Mouse (Mus musculus): ENCODE measurements at regions not wholly inside any gene's neighbourhood (a gene's known extent, or its start where the extent isn't known, plus 50 kb on each side); places are given as distances from the start of the nearest gene placed in this dataset.
"Not testable (repeated sequence)": the region's sequence is repeated elsewhere in the genome, so short reads cannot be mapped to it uniquely, and the experiment has no call there.

GRCm38 (mm10) chr2:168424277-168425099 lies 143.0 kb upstream of the Kcng1 start:
- no peak overlapping the region for H3K4me2 ChIP-seq
- WGBS, result 81% methylated on average over 20 of the region's 20 CpGs
- H3K36me3 ChIP-seq, result no peaks in the 10 kb centered on the region
- H3K4me1 ChIP-seq (replicated peaks), result no peaks in the 10 kb centered on the region
- no peak for ATAC-seq (ENCODE audit: insufficient number of reproducible peaks, low FRiP score)
- no peak overlapping the region for H3K9ac ChIP-seq
- H3K4me3 ChIP-seq, result no peak overlapping the region
- peaks cover 66% of the 10 kb centered on the region for H3K27me3 ChIP-seq (replicated peaks)
- peaks cover 24% of the 10 kb centered on the region for H3K9me3 ChIP-seq (replicated peaks)
- no peak overlapping the region for H3K27ac ChIP-seq (ENCODE audit: poor library complexity, severe bottlenecking)

GRCm38 (mm10) chr2:168423551-168423950 lies 142.0 kb upstream of the Kcng1 start:
- H3K27me3 ChIP-seq (replicated peaks), result peaks cover 66% of the 10 kb centered on the region
- no peak for ATAC-seq (ENCODE audit: insufficient number of reproducible peaks, low FRiP score)
- no peak overlapping the region for H3K27ac ChIP-seq (ENCODE audit: poor library complexity, severe bottlenecking)
- 57% methylated on average over 6 of the region's 6 CpGs for WGBS
- no peak overlapping the region for H3K4me2 ChIP-seq
- peaks cover 19% of the 10 kb centered on the region for H3K9me3 ChIP-seq (replicated peaks)
- no peak overlapping the region for H3K9ac ChIP-seq
- H3K36me3 ChIP-seq, result no peaks in the 10 kb centered on the region
- H3K4me1 ChIP-seq (replicated peaks), result no peaks in the 10 kb centered on the region
- H3K4me3 ChIP-seq, result no peak overlapping the region

- Histone ChIP-seq H3K9ac (no peak overlapping the region), H3K36me3 (no peaks in the 10 kb centered on the region), H3K4me3 (no peak overlapping the region), H3K27ac (ENCODE audit: poor library complexity, severe bottlenecking) (no peak overlapping the region), H3K9me3 (replicated peaks) (peaks cover 6% of the 10 kb centered on the region), H3K4me1 (replicated peaks) (no peaks in the 10 kb centered on the region), H3K4me2 (no peak overlapping the region), H3K27me3 (replicated peaks) (peaks cover 61% of the 10 kb centered on the region)
- no peak for ATAC-seq (ENCODE audit: insufficient number of reproducible peaks, low FRiP score)
- WGBS, result 20% methylated on average over 17 of the region's 17 CpGs
Measured at GRCm38 (mm10) chr2:168415140-168415539, 133.6 kb upstream of the Kcng1 start.

- no peak for ATAC-seq (ENCODE audit: insufficient number of reproducible peaks, low FRiP score)
- 72% methylated on average over 18 of the region's 18 CpGs for WGBS
- H3K9ac ChIP-seq, result no peak overlapping the region
- H3K27ac ChIP-seq (ENCODE audit: poor library complexity, severe bottlenecking), result no peak overlapping the region
- H3K27me3 ChIP-seq (replicated peaks), result peaks cover 65% of the 10 kb centered on the region
- no peaks in the 10 kb centered on the region; the same call in 1 of the 2 replicates for H3K9me3 ChIP-seq (replicated peaks)
- H3K4me3 ChIP-seq, result no peak overlapping the region
- no peaks in the 10 kb centered on the region for H3K4me1 ChIP-seq (replicated peaks)
- no peaks in the 10 kb centered on the region for H3K36me3 ChIP-seq
- H3K4me2 ChIP-seq, result no peak overlapping the region
Measured at GRCm38 (mm10) chr2:168414110-168414872, 132.8 kb upstream of the Kcng1 start.

- Histone ChIP-seq H3K4me1 (replicated peaks) (no peaks in the 10 kb centered on the region), H3K27me3 (replicated peaks) (peaks cover 64% of the 10 kb centered on the region), H3K9me3 (replicated peaks) (0 out of 2 replicates have a peak, but pooled peaks cover 4% of the 10 kb centered on the region), H3K9ac (no peak overlapping the region), H3K36me3 (no peaks in the 10 kb centered on the region), H3K27ac (ENCODE audit: poor library complexity, severe bottlenecking) (no peak overlapping the region), H3K4me3 (no peak overlapping the region), H3K4me2 (no peak overlapping the region)
- WGBS, result 44% methylated on average over 6 of the region's 6 CpGs
- no peak for ATAC-seq (ENCODE audit: insufficient number of reproducible peaks, low FRiP score)
Measured at GRCm38 (mm10) chr2:168412853-168413252, 131.3 kb upstream of the Kcng1 start.

- no peak overlapping the region for H3K4me3 ChIP-seq
- 0 out of 2 replicates have a peak, but pooled peaks cover 2% of the 10 kb centered on the region for H3K9me3 ChIP-seq (replicated peaks)
- no peak overlapping the region for H3K27ac ChIP-seq (ENCODE audit: poor library complexity, severe bottlenecking)
- H3K27me3 ChIP-seq (replicated peaks), result peaks cover 26% of the 10 kb centered on the region
- H3K4me2 ChIP-seq, result no peak overlapping the region
- no peaks in the 10 kb centered on the region for H3K4me1 ChIP-seq (replicated peaks)
- WGBS, result 66% methylated on average over 16 of the region's 16 CpGs
- H3K36me3 ChIP-seq, result no peaks in the 10 kb centered on the region
- no peak for ATAC-seq (ENCODE audit: insufficient number of reproducible peaks, low FRiP score)
- no peak overlapping the region for H3K9ac ChIP-seq
Measured at GRCm38 (mm10) chr2:168402782-168403513, 121.4 kb upstream of the Kcng1 start.

- Histone ChIP-seq H3K27me3 (replicated peaks) (peaks cover 24% of the 10 kb centered on the region), H3K4me3 (no peak overlapping the region), H3K27ac (ENCODE audit: poor library complexity, severe bottlenecking) (no peak overlapping the region), H3K4me1 (replicated peaks) (no peaks in the 10 kb centered on the region), H3K9me3 (replicated peaks) (0 out of 2 replicates have a peak, but pooled peaks cover 2% of the 10 kb centered on the region), H3K36me3 (no peaks in the 10 kb centered on the region), H3K9ac (no peak overlapping the region), H3K4me2 (no peak overlapping the region)
- WGBS, result 82% methylated on average over 14 of the region's 14 CpGs
- no peak for ATAC-seq (ENCODE audit: insufficient number of reproducible peaks, low FRiP score)
Measured at GRCm38 (mm10) chr2:168399088-168399709, 117.7 kb upstream of the Kcng1 start.

GRCm38 (mm10) chr2:168396316-168396715 lies 114.8 kb upstream of the Kcng1 start:
- Histone ChIP-seq H3K36me3 (no peaks in the 10 kb centered on the region), H3K4me1 (replicated peaks) (no peaks in the 10 kb centered on the region), H3K27ac (ENCODE audit: poor library complexity, severe bottlenecking) (no peak overlapping the region), H3K9ac (no peak overlapping the region), H3K27me3 (replicated peaks) (peaks cover 26% of the 10 kb centered on the region), H3K4me2 (no peak overlapping the region), H3K9me3 (replicated peaks) (peaks cover 2% of the 10 kb centered on the region; the same call in 1 of the 2 replicates), H3K4me3 (no peak overlapping the region)
- no peak for ATAC-seq (ENCODE audit: insufficient number of reproducible peaks, low FRiP score)
- 55% methylated on average over 3 of the region's 3 CpGs for WGBS

GRCm38 (mm10) chr2:168393341-168393740 lies 111.8 kb upstream of the Kcng1 start:
- peaks cover 20% of the 10 kb centered on the region for H3K27me3 ChIP-seq (replicated peaks)
- H3K9me3 ChIP-seq (replicated peaks), result peaks cover 3% of the 10 kb centered on the region
- no peak overlapping the region for H3K9ac ChIP-seq
- H3K4me3 ChIP-seq, result no peak overlapping the region
- no peak overlapping the region for H3K27ac ChIP-seq (ENCODE audit: poor library complexity, severe bottlenecking)
- H3K4me1 ChIP-seq (replicated peaks), result no peaks in the 10 kb centered on the region
- no peak overlapping the region for H3K4me2 ChIP-seq
- no peaks in the 10 kb centered on the region for H3K36me3 ChIP-seq
- WGBS, result 92% methylated on average over 18 of the region's 18 CpGs
- no peak for ATAC-seq (ENCODE audit: insufficient number of reproducible peaks, low FRiP score)

- not testable (repeated sequence) for H3K9ac ChIP-seq; H3K4me3 ChIP-seq; H3K9me3 ChIP-seq (replicated peaks); H3K4me1 ChIP-seq (replicated peaks); ATAC-seq (ENCODE audit: insufficient number of reproducible peaks, low FRiP score); H3K4me2 ChIP-seq; H3K36me3 ChIP-seq; H3K27ac ChIP-seq (ENCODE audit: poor library complexity, severe bottlenecking)
- WGBS, result 79% methylated on average over 3 of the region's 3 CpGs
- peaks cover 20% of the 10 kb centered on the region for H3K27me3 ChIP-seq (replicated peaks)
Measured at GRCm38 (mm10) chr2:168392171-168392570, 110.6 kb upstream of the Kcng1 start.

Data from heart, embryonic 12.5 days (tissue).